Mouse (Mus musculus) midbrain, embryonic 14.5 days (tissue): ENCODE measurements at regions not wholly inside any gene's neighbourhood (a gene's known extent, or its start where the extent isn't known, plus 50 kb on each side); places are given as distances from the start of the nearest gene placed in this dataset.
A peak's percentile ranks its signal among the peaks of the same experiment; 100 is the strongest.

Experiments
- ATAC-seq: fragments of 200-750 bp; cut with Nextera tagmentation; 2 replicates; pipeline ENCODE4 v1.8.0; 2017; ENCODE audit warnings: moderate number of reproducible peaks, moderate library complexity; ENCODE audit not compliant: low FRiP score, low TSS enrichment
- DNase-seq: peaks from one replicate; pipeline ENCODE4 v3.0.0-alpha.2; 2015
- H3K27ac ChIP-seq: fragments of 300-500 bp; sonication (generic); replicated peaks from 2 replicates; pipeline ENCODE4 v1.5.1; 2014; ENCODE audit warnings: mild to moderate bottlenecking, low read depth, low read length, moderate library complexity
- H3K27me3 ChIP-seq: fragments of 300-500 bp; sonication (generic); 2 replicates; pipeline ENCODE4 v1.6.1; 2014; ENCODE audit warnings: low read length, control low read depth, mixed read lengths; ENCODE audit not compliant: control insufficient read depth, insufficient read depth
- H3K36me3 ChIP-seq: fragments of 300-500 bp; sonication (generic); 2 replicates; pipeline ENCODE4 v1.6.1; 2014; ENCODE audit warnings: low read length, control low read depth; ENCODE audit not compliant: control insufficient read depth, insufficient read depth
- H3K4me1 ChIP-seq: fragments of 300-500 bp; sonication (generic); 2 replicates; pipeline ENCODE4 v1.6.1; 2014; ENCODE audit warnings: mild to moderate bottlenecking, antibody characterized with exemption, low read length, control low read depth; ENCODE audit not compliant: control insufficient read depth, insufficient read depth
- H3K4me2 ChIP-seq: fragments of 300-500 bp; sonication (generic); 2 replicates; pipeline ENCODE4 v1.6.1; 2014; ENCODE audit warnings: mild to moderate bottlenecking, low read length, moderate library complexity
- H3K4me3 ChIP-seq: fragments of 300-500 bp; sonication (generic); replicated peaks from 2 replicates; pipeline ENCODE4 v1.5.1; 2014; ENCODE audit warnings: low read depth, low read length
- H3K9ac ChIP-seq: fragments of 300-500 bp; sonication (generic); replicated peaks from 2 replicates; pipeline ENCODE4 v1.6.1; 2014; ENCODE audit warnings: mild to moderate bottlenecking, low read length, moderate library complexity
- H3K9me3 ChIP-seq: fragments of 300-500 bp; sonication (generic); 2 replicates; pipeline ENCODE4 v1.6.1; 2016; ENCODE audit warnings: low read length, control low read depth, mixed read lengths; ENCODE audit not compliant: control insufficient read depth
- WGBS: fragments of 180-500 bp; shearing (Covaris S2); extraction: QIAGEN DNeasy Blood & Tissue Kit; methylation state at CpG from one replicate; pipeline ENCODE4 v1.1.7; 2014; 5-methylcytosine and 5-hydroxymethylcytosine counted together

DNA sequence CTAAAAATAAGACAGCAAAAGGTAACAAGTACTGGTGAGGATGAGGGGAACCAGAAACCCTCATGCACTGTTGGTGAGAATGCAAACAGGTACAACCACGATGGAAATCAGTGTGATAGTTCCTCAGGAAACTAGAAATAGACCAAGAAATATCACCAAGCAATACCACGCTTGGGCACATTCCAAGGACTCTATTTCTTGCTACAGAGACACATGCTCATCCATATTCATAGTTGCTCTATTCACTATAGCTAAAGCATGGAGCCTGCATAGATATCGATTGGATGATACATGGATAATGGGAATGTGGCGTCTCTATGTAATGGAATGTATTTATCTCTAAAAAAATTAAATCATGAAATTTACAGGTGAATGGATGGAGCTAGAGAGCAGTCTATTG lies 57.5 kb upstream of the Fam241a start:
- H3K36me3 ChIP-seq, result no peaks in the 10 kb centered on the region
- ATAC-seq (no peak), DNase-seq (no peak)
- 87% methylated on average over 4 of the region's 4 CpGs for WGBS
- H3K27ac ChIP-seq, result no peak overlapping the region
- H3K27me3 ChIP-seq, result no peaks in the 10 kb centered on the region
- H3K4me2 ChIP-seq, result no peak overlapping the region
- H3K9me3 ChIP-seq, result no peaks in the 10 kb centered on the region
- H3K4me1 ChIP-seq, result no peaks in the 10 kb centered on the region
- H3K4me3 ChIP-seq, result no peak overlapping the region
- no peak overlapping the region for H3K9ac ChIP-seq

DNA sequence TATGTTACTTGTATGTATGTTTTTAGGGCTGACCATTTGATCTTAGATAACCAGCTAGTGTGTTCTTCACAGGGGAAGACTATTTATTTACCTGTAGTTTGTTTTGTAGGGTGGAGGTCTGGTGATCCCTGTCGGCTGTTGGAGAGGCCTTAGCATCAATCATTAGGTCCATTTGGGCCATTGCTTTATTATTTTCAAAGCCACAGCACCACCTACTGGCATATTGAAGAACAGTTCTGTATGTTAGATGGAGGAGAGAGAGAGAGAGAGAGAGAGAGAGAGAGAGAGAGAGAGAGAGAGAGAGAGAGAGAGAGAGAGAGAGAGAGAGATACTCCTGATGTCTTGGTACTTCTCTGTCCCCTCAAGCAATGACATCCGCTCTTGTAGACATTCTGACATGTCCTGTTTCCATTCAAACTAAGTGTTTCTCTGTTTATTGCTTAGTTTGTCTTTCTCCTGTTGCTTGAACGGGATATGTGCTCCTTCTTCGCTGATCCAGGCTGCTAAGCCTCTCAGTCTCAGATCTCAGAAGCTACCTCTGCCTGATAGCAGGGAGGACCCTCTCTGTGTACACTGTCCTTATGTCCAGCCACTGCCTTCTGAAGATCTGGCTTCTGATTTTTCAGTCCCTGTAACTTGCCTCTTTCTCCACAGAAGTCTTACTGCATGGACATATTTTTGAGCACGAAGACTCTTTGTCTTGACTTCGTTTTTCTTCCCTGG lies 52.9 kb upstream of the Fam241a start:
- H3K4me2 ChIP-seq, result no peak overlapping the region
- H3K4me3 ChIP-seq, result no peak overlapping the region
- no peak overlapping the region for H3K27ac ChIP-seq
- H3K36me3 ChIP-seq, result no peaks in the 10 kb centered on the region
- peak; percentile 90 for DNase-seq
- 50% methylated on average over 6 of the region's 6 CpGs for WGBS
- no peaks in the 10 kb centered on the region for H3K4me1 ChIP-seq
- no peaks in the 10 kb centered on the region for H3K27me3 ChIP-seq
- no peak overlapping the region for H3K9ac ChIP-seq
- H3K9me3 ChIP-seq, result no peaks in the 10 kb centered on the region
- ATAC-seq, result no peak

DNA sequence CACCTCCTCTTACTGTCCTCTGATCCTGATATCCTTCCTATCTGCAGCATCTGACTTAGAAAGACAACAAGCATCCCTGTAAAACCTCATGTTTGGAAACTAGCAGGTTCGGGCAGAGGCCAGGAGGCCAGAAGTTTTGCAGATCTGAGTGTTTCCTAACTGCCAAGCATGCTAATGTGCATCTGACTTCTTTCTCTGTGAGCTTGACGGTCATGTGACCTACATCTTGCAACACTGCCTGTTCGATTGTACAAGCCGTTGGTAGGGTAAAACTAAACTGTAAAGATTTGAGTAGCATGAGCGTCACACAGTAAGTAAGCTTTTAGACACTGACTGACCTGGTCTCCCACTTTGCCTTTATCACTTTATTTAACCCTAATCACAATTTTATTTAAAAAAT lies 52.2 kb upstream of the Fam241a start:
- no peak overlapping the region for H3K9ac ChIP-seq
- ATAC-seq, result no peak
- no peaks in the 10 kb centered on the region for H3K4me1 ChIP-seq
- no peaks in the 10 kb centered on the region for H3K27me3 ChIP-seq
- no peak overlapping the region for H3K4me2 ChIP-seq
- H3K36me3 ChIP-seq, result no peaks in the 10 kb centered on the region
- H3K27ac ChIP-seq, result no peak overlapping the region
- no peak for DNase-seq
- 75% methylated on average over 5 of the region's 5 CpGs for WGBS
- H3K4me3 ChIP-seq, result no peak overlapping the region
- no peaks in the 10 kb centered on the region for H3K9me3 ChIP-seq
